Mouse (Mus musculus) hindbrain, postnatal 0 days (tissue): ENCODE data around the gene 1190007I07Rik. TPM values are rescaled to one million over a fixed set of nuclear protein-coding genes. Genes with fewer than 3 reads are reported as not detected.

Experiments
- ATAC-seq: fragments of 200-750 bp; cut with Nextera tagmentation; 2 replicates; pipeline ENCODE4 v1.8.0; 2017; ENCODE audit warnings: mild to moderate bottlenecking, moderate TSS enrichment, moderate library complexity
- DNase-seq: peaks from one replicate; pipeline ENCODE4 v3.0.0-alpha.2; 2015; ENCODE audit warnings: low spot score
- H3K27ac ChIP-seq: fragments of 300-500 bp; sonication (generic); 2 replicates; pipeline ENCODE4 v1.5.1; 2014; ENCODE audit warnings: mild to moderate bottlenecking
- H3K27me3 ChIP-seq: fragments of 300-500 bp; sonication (generic); 2 replicates; pipeline ENCODE4 v1.6.1; 2014; ENCODE audit warnings: low read length, mixed read lengths; ENCODE audit not compliant: insufficient read depth
- H3K36me3 ChIP-seq: fragments of 300-500 bp; sonication (generic); 2 replicates; pipeline ENCODE4 v1.6.1; 2014; ENCODE audit warnings: low read length, mixed read lengths; ENCODE audit not compliant: insufficient read depth
- H3K4me1 ChIP-seq: fragments of 300-500 bp; sonication (generic); 2 replicates; pipeline ENCODE4 v1.6.1; 2014; ENCODE audit warnings: antibody characterized with exemption, low read length, mixed read lengths; ENCODE audit not compliant: insufficient read depth
- H3K4me2 ChIP-seq: fragments of 300-500 bp; sonication (generic); 2 replicates; pipeline ENCODE4 v1.6.1; 2014; ENCODE audit warnings: low read depth, mild to moderate bottlenecking, low read length, moderate library complexity, mixed read lengths
- H3K4me3 ChIP-seq: fragments of 300-500 bp; sonication (generic); 2 replicates; pipeline ENCODE4 v1.5.1; 2014; ENCODE audit warnings: low read length
- H3K9ac ChIP-seq: fragments of 300-500 bp; sonication (generic); replicated peaks from 2 replicates; pipeline ENCODE4 v1.6.1; 2014; ENCODE audit warnings: mild to moderate bottlenecking, low read length, moderate library complexity, mixed read lengths
- H3K9me3 ChIP-seq: fragments of 300-500 bp; sonication (generic); 2 replicates; pipeline ENCODE4 v1.6.1; 2016; ENCODE audit warnings: low read length, mixed read lengths
- CTCF ChIP-seq: IDR thresholded peaks from 2 replicates; pipeline ENCODE4 v1.5.1; 2016; ENCODE audit warnings: antibody characterized with exemption, control low read depth, low read depth
- WGBS: fragments of 180-500 bp; shearing (Covaris S2); extraction: QIAGEN DNeasy Blood & Tissue Kit; methylation state at CpG from one replicate; pipeline ENCODE4 v1.1.7; 2014; 5-methylcytosine and 5-hydroxymethylcytosine counted together
- polyA plus RNA-seq: library from polyadenylated mRNA; unstranded; fragments of >200 nt; fragmentation: Nextera tagmentation; extraction: Ambion mirVana; gene quantifications from 2 replicates; pipeline ENCODE4 v1.2.1, GENCODE M21; 2015
- total RNA-seq: library from RNA; depleted of rRNA; stranded (reverse); fragments of >200 nt; gene quantifications from 2 replicates; pipeline ENCODE4 v1.2.3, GENCODE M21; 2014

1190007I07Rik gene
- total and polyA plus RNA-seq, 2 experiments from 2014 or later = 31.0 to 35.2 TPM

- H3K4me2 ChIP-seq = no peak overlapping the region
- ATAC-seq = no peak
- TF ChIP-seq CTCF = no peak
- DNase-seq = no peak
- H3K27ac ChIP-seq = peak overlapping the region; percentile 49
- no peak overlapping the region for H3K9ac ChIP-seq
- no peaks in the 10 kb centered on the region for H3K4me1 ChIP-seq
- H3K4me3 ChIP-seq = no peak overlapping the region
- H3K9me3 ChIP-seq = no peaks in the 10 kb centered on the region
- no peaks in the 10 kb centered on the region for H3K27me3 ChIP-seq
- H3K36me3 ChIP-seq = no peaks in the 10 kb centered on the region
- 82% methylated on average over 8 of the region's 8 CpGs for WGBS
Measured at GRCm38 (mm10) chr10:82661820-82662219, 38.8 kb upstream of the 1190007I07Rik start.

- TF ChIP-seq CTCF = no peak
- Histone ChIP-seq H3K9ac (no peak overlapping the region), H3K36me3 (peaks cover 4% of the 10 kb centered on the region; the same call in 1 of the 2 replicates), H3K9me3 (no peaks in the 10 kb centered on the region), H3K4me3 (no peak overlapping the region), H3K4me1 (no peaks in the 10 kb centered on the region), H3K27ac (no peak overlapping the region), H3K4me2 (no peak overlapping the region), H3K27me3 (no peaks in the 10 kb centered on the region)
- 90% methylated on average over 3 of the region's 3 CpGs for WGBS
- ATAC-seq (no peak), DNase-seq (no peak)
Measured at GRCm38 (mm10) chr10:82654581-82654980, 31.6 kb upstream of the 1190007I07Rik start.

- Histone ChIP-seq H3K4me1 (no peaks in the 10 kb centered on the region), H3K27ac (no peak overlapping the region), H3K36me3 (peaks cover 7% of the 10 kb centered on the region; the same call in 1 of the 2 replicates), H3K27me3 (no peaks in the 10 kb centered on the region), H3K4me2 (no peak overlapping the region), H3K9me3 (no peaks in the 10 kb centered on the region), H3K4me3 (no peak overlapping the region), H3K9ac (no peak overlapping the region)
- TF ChIP-seq CTCF = no peak
- no peak for DNase-seq
- no peak for ATAC-seq
- 68% methylated on average over 5 of the region's 5 CpGs for WGBS
Measured at GRCm38 (mm10) chr10:82652625-82653024, 29.6 kb upstream of the 1190007I07Rik start.

- H3K4me2 ChIP-seq = no peak overlapping the region
- 89% methylated on average over 5 of the region's 5 CpGs for WGBS
- H3K36me3 ChIP-seq = peaks cover 19% of the 10 kb centered on the region; the same call in 1 of the 2 replicates
- ATAC-seq = no peak
- H3K9me3 ChIP-seq = no peaks in the 10 kb centered on the region
- no peak overlapping the region for H3K27ac ChIP-seq
- no peaks in the 10 kb centered on the region for H3K27me3 ChIP-seq
- H3K9ac ChIP-seq = no peak overlapping the region
- H3K4me1 ChIP-seq = no peaks in the 10 kb centered on the region
- DNase-seq = no peak
- no peak overlapping the region for H3K4me3 ChIP-seq
- no peak for TF ChIP-seq CTCF
Measured at GRCm38 (mm10) chr10:82651221-82651620, 28.2 kb upstream of the 1190007I07Rik start.

GRCm38 (mm10) chr10:82647205-82647811 is 24.3 kb upstream of the 1190007I07Rik start:
- H3K4me2 ChIP-seq = no peak overlapping the region
- H3K27ac ChIP-seq = no peak overlapping the region
- DNase-seq = no peak
- ATAC-seq = no peak
- H3K9me3 ChIP-seq = no peaks in the 10 kb centered on the region
- 94% methylated on average over 17 of the region's 17 CpGs for WGBS
- no peaks in the 10 kb centered on the region for H3K4me1 ChIP-seq
- H3K36me3 ChIP-seq = peaks cover 41% of the 10 kb centered on the region
- no peak overlapping the region for H3K9ac ChIP-seq
- H3K4me3 ChIP-seq = no peak overlapping the region
- no peak for TF ChIP-seq CTCF
- no peaks in the 10 kb centered on the region for H3K27me3 ChIP-seq

GRCm38 (mm10) chr10:82646083-82646482 is 23.1 kb upstream of the 1190007I07Rik start:
- Histone ChIP-seq H3K27ac (no peak overlapping the region), H3K27me3 (no peaks in the 10 kb centered on the region), H3K4me1 (no peaks in the 10 kb centered on the region), H3K9me3 (no peaks in the 10 kb centered on the region), H3K36me3 (peaks cover 45% of the 10 kb centered on the region), H3K9ac (no peak overlapping the region), H3K4me3 (no peak overlapping the region), H3K4me2 (no peak overlapping the region)
- ATAC-seq = no peak
- WGBS = 88% methylated on average over 8 of the region's 8 CpGs
- no peak for TF ChIP-seq CTCF
- DNase-seq = no peak

GRCm38 (mm10) chr10:82641481-82641880 is 18.5 kb upstream of the 1190007I07Rik start:
- Histone ChIP-seq H3K36me3 (peaks cover 56% of the 10 kb centered on the region), H3K9ac (no peak overlapping the region), H3K9me3 (no peaks in the 10 kb centered on the region), H3K27me3 (no peaks in the 10 kb centered on the region), H3K4me3 (no peak overlapping the region), H3K27ac (no peak overlapping the region), H3K4me2 (no peak overlapping the region), H3K4me1 (no peaks in the 10 kb centered on the region)
- DNase-seq = no peak
- TF ChIP-seq CTCF = no peak
- ATAC-seq = no peak
- 93% methylated on average over 9 of the region's 9 CpGs for WGBS
